Mouse (Mus musculus): Measurements from ENCODE around the gene Sorbs1. TPM values are rescaled to one million over a fixed set of nuclear protein-coding genes. Genes with fewer than 3 reads are reported as not detected.

Sorbs1 gene
- total and polyA plus RNA-seq, 2 experiments from 2014 or later = 140 to 153 TPM

DNA sequence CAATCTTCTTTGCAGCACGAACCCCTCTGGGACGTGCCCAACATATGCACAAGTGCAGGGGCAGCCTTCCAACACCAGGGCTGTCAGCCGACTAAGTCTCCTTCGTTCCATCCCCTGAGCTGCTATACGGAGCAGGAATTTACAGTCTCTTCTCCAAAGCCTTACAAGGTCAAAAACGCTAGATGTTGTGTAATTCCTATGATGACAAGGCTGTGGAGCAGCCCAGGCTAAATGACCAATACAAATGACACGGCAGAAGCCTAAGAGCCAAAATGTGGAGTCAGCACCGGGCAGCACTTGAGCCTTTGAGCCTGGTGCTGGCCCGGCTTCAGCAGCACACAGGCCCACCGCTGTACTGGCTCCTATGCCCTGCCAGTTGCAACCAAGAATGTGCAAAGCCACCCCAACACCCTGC lies 35.4 kb downstream of the Sorbs1 start:
- H3K9ac ChIP-seq (replicated peaks; ENCODE audit: low read depth, low read length) = peak overlapping the region; percentile 3; the same call in 1 of the 2 replicates
- peaks cover 55% of the 10 kb centered on the region for H3K4me1 ChIP-seq (ENCODE audit: control insufficient read depth, insufficient read depth)
- no peak overlapping the region for H3K4me2 ChIP-seq (ENCODE audit: low read depth, low read length)
- DNase-seq (ENCODE audit: low spot score) (peak; percentile 57), ATAC-seq (ENCODE audit: insufficient read depth, low read depth) (peak; percentile 64)
- H3K27me3 ChIP-seq (ENCODE audit: control insufficient read depth, insufficient read depth, low read length) = no peaks in the 10 kb centered on the region
- no peaks in the 10 kb centered on the region for H3K9me3 ChIP-seq (replicated peaks; ENCODE audit: control insufficient read depth, low read length)
- 32% methylated on average over 10 of the region's 10 CpGs for WGBS
- 0 out of 2 replicates have a peak, but pooled peaks have one; percentile 4 for TF ChIP-seq CTCF (IDR thresholded peaks at IDR 0.05; ENCODE audit: low read depth)
- 0 out of 2 replicates have a peak, but pooled peaks have one; percentile 15 for TF ChIP-seq EP300 (IDR thresholded peaks at IDR 0.05; ENCODE audit: low read depth)
- H3K4me3 ChIP-seq (ENCODE audit: low read depth, low read length) = no peak overlapping the region
- peak overlapping the region; percentile 92 for H3K27ac ChIP-seq (ENCODE audit: low read depth)
- H3K36me3 ChIP-seq (replicated peaks; ENCODE audit: control insufficient read depth, insufficient read depth, low read length) = no peaks in the 10 kb centered on the region; the same call in 1 of the 2 replicates

GRCm38 (mm10) chr19:40477445-40477941 lies 36.1 kb downstream of the Sorbs1 start:
- DNase-seq (ENCODE audit: low spot score) (peak; percentile 65), ATAC-seq (ENCODE audit: insufficient read depth, low read depth) (peak; percentile 67)
- WGBS = 17% methylated on average over 5 of the region's 5 CpGs
- Histone ChIP-seq H3K9me3 (replicated peaks; ENCODE audit: control insufficient read depth, low read length) (no peaks in the 10 kb centered on the region), H3K9ac (replicated peaks; ENCODE audit: low read depth, low read length) (peak overlapping the region; percentile 3; the same call in 1 of the 2 replicates), H3K4me2 (ENCODE audit: low read depth, low read length) (peak overlapping the region; percentile 30), H3K27ac (ENCODE audit: low read depth) (peak overlapping the region; percentile 92), H3K4me3 (ENCODE audit: low read depth, low read length) (no peak overlapping the region), H3K36me3 (replicated peaks; ENCODE audit: control insufficient read depth, insufficient read depth, low read length) (no peaks in the 10 kb centered on the region; the same call in 1 of the 2 replicates), H3K27me3 (ENCODE audit: control insufficient read depth, insufficient read depth, low read length) (no peaks in the 10 kb centered on the region), H3K4me1 (ENCODE audit: control insufficient read depth, insufficient read depth) (peaks cover 62% of the 10 kb centered on the region)
- TF ChIP-seq CTCF (IDR thresholded peaks at IDR 0.05; ENCODE audit: low read depth) (no peak), EP300 (IDR thresholded peaks at IDR 0.05; ENCODE audit: low read depth) (no peak)

GRCm38 (mm10) chr19:40476491-40476890 lies 37.1 kb downstream of the Sorbs1 start:
- DNase-seq (ENCODE audit: low spot score) = no peak
- Histone ChIP-seq H3K27ac (ENCODE audit: low read depth) (peak overlapping the region; percentile 92), H3K36me3 (replicated peaks; ENCODE audit: control insufficient read depth, insufficient read depth, low read length) (no peaks in the 10 kb centered on the region; the same call in 1 of the 2 replicates), H3K4me1 (ENCODE audit: control insufficient read depth, insufficient read depth) (peaks cover 69% of the 10 kb centered on the region), H3K4me3 (ENCODE audit: low read depth, low read length) (no peak overlapping the region), H3K4me2 (ENCODE audit: low read depth, low read length) (no peak overlapping the region), H3K9me3 (replicated peaks; ENCODE audit: control insufficient read depth, low read length) (no peaks in the 10 kb centered on the region), H3K9ac (replicated peaks; ENCODE audit: low read depth, low read length) (no peak overlapping the region), H3K27me3 (ENCODE audit: control insufficient read depth, insufficient read depth, low read length) (no peaks in the 10 kb centered on the region)
- WGBS = 75% methylated on average over 4 of the region's 4 CpGs
- ATAC-seq (ENCODE audit: insufficient read depth, low read depth) = no peak
- TF ChIP-seq EP300 (IDR thresholded peaks at IDR 0.05; ENCODE audit: low read depth) (no peak), CTCF (IDR thresholded peaks at IDR 0.05; ENCODE audit: low read depth) (no peak)

GRCm38 (mm10) chr19:40471526-40472245 lies 41.9 kb downstream of the Sorbs1 start:
- Histone ChIP-seq H3K4me1 (ENCODE audit: control insufficient read depth, insufficient read depth) (peaks cover 51% of the 10 kb centered on the region), H3K9me3 (replicated peaks; ENCODE audit: control insufficient read depth, low read length) (no peaks in the 10 kb centered on the region), H3K4me2 (ENCODE audit: low read depth, low read length) (no peak overlapping the region), H3K36me3 (replicated peaks; ENCODE audit: control insufficient read depth, insufficient read depth, low read length) (peaks cover 3% of the 10 kb centered on the region; the same call in 1 of the 2 replicates), H3K4me3 (ENCODE audit: low read depth, low read length) (no peak overlapping the region), H3K9ac (replicated peaks; ENCODE audit: low read depth, low read length) (peak overlapping the region; percentile 18), H3K27me3 (ENCODE audit: control insufficient read depth, insufficient read depth, low read length) (no peaks in the 10 kb centered on the region), H3K27ac (ENCODE audit: low read depth) (peak overlapping the region; percentile 91)
- WGBS = 22% methylated on average over 10 of the region's 10 CpGs
- ATAC-seq (ENCODE audit: insufficient read depth, low read depth) (peak; percentile 70), DNase-seq (ENCODE audit: low spot score) (peak; percentile 71)
- TF ChIP-seq EP300 (IDR thresholded peaks at IDR 0.05; ENCODE audit: low read depth) = peak; percentile 64; the same call in 1 of the 2 replicates
- 0 out of 2 replicates have a peak, but pooled peaks have one; percentile 1 for TF ChIP-seq CTCF (IDR thresholded peaks at IDR 0.05; ENCODE audit: low read depth)

GRCm38 (mm10) chr19:40469792-40470191 lies 43.8 kb downstream of the Sorbs1 start:
- no peaks in the 10 kb centered on the region for H3K27me3 ChIP-seq (ENCODE audit: control insufficient read depth, insufficient read depth, low read length)
- H3K4me2 ChIP-seq (ENCODE audit: low read depth, low read length) = no peak overlapping the region
- H3K4me1 ChIP-seq (ENCODE audit: control insufficient read depth, insufficient read depth) = peaks cover 42% of the 10 kb centered on the region
- DNase-seq (ENCODE audit: low spot score) (no peak), ATAC-seq (ENCODE audit: insufficient read depth, low read depth) (no peak)
- no peak overlapping the region; the same call in 1 of the 2 replicates for H3K27ac ChIP-seq (ENCODE audit: low read depth)
- 0 out of 2 replicates have a peak, but pooled peaks cover 3% of the 10 kb centered on the region for H3K36me3 ChIP-seq (replicated peaks; ENCODE audit: control insufficient read depth, insufficient read depth, low read length)
- no peaks in the 10 kb centered on the region for H3K9me3 ChIP-seq (replicated peaks; ENCODE audit: control insufficient read depth, low read length)
- 83% methylated on average over 5 of the region's 5 CpGs for WGBS
- no peak overlapping the region for H3K4me3 ChIP-seq (ENCODE audit: low read depth, low read length)
- TF ChIP-seq CTCF (IDR thresholded peaks at IDR 0.05; ENCODE audit: low read depth) (no peak), EP300 (IDR thresholded peaks at IDR 0.05; ENCODE audit: low read depth) (no peak)
- no peak overlapping the region for H3K9ac ChIP-seq (replicated peaks; ENCODE audit: low read depth, low read length)
